Mouse (Mus musculus): ENCODE measurements around the gene Apol10a.
"Not testable (repeated sequence)": the region's sequence is repeated elsewhere in the genome, so short reads cannot be mapped to it uniquely, and the experiment has no call there.

The Apol10a gene

GRCm38 (mm10) chr15:77476693-77477092, at the start of gene Apol10a:
Gene Apol10a (plus strand): TSS chr15:77477047.
- DNase-seq (ENCODE audit: extremely low spot score, low spot score) = not testable (repeated sequence)

- DNase-seq (ENCODE audit: extremely low spot score, low spot score) = not testable (repeated sequence)
Observed at GRCm38 (mm10) chr15:77428690-77429448, 48.0 kb upstream of the Apol10a start.

DNA sequence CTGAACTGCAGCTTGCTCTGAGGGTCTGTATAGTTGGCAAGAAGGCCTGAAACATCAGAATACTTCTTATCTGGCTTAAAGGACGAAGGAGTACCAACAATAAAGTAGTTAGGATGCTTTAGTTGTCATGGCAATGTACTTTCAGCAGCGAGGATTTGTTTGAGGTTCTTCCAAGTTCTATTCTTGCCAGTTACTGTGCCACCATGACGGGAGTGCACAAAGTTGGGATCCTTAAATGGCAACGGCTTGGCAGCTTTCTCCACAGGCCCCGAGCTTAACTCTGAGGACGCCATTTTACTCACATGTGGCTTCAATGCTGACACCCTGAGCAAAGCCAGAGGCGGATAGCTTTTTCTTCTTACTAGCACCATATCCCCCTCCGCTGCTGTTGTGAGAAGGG, 32.1 kb upstream of the Apol10a start:
- not testable (repeated sequence) for DNase-seq (ENCODE audit: extremely low spot score, low spot score)

- not testable (repeated sequence) for DNase-seq (ENCODE audit: extremely low spot score, low spot score)
Observed at GRCm38 (mm10) chr15:77445668-77446067, 31.2 kb upstream of the Apol10a start.

DNA sequence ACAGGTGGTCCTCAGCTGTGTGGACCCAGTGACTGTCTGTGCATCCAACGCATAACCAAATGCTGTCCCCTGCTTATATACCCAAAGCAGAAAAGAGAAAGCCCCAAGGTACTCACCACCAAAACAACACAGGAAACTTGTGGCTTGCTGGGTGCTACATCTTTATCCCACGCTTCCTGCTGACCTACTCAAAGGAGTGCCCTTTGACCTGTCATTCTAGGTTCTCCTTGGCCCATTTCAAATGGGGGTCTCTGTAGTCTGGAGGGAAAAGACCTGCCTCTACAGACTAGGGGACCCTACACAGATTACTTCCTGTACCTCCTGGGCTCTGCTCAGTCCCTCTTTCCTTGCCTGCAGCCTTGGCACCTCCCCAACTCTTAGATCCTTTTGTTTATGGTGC, 29.5 kb upstream of the Apol10a start, which contains the start of gene Apol7b:
TSS of gene Apol7b (minus strand) at position 101 of the 400 bp plus-strand sequence.
- DNase-seq (ENCODE audit: extremely low spot score, low spot score) = not testable (repeated sequence)

GRCm38 (mm10) chr15:77449927-77450326, 26.9 kb upstream of the Apol10a start:
- peak; percentile 19 for DNase-seq (ENCODE audit: extremely low spot score, low spot score)

- not testable (repeated sequence) for DNase-seq (ENCODE audit: extremely low spot score, low spot score)
Observed at GRCm38 (mm10) chr15:77474699-77475390, 2.0 kb upstream of the Apol10a start.

DNA sequence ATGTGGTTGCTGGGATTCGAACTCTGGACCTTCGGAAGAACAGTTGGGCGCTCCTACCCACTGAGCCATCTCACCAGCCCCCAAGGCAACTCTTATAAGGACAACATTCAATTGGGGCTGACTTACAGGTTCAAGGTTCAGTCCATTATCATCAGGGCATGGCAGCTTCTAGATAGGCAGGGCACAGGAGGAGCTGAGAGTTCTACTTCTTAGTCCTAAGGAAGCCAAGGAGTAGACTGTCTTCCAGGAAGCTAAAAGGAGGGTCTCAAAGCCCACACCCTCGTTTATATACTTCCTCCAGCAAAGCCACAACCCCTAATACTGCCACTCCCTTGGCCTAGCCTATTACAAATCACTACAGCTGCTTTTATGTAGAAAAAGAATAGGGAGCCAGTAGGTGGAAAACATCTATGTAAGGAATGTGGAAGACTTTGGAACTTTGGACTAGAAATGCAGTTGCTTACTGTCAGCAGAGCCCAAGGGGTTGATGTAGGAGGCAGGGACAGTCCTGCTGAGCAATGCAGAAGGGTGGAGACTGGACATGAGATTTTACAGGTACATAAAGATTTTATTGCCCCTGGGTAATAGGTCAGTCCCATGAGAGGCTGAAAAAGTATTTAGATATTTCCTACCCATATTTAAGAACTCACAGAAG, 5.4 kb downstream of the Apol10a start:
- DNase-seq (ENCODE audit: extremely low spot score, low spot score) = no peak

DNA sequence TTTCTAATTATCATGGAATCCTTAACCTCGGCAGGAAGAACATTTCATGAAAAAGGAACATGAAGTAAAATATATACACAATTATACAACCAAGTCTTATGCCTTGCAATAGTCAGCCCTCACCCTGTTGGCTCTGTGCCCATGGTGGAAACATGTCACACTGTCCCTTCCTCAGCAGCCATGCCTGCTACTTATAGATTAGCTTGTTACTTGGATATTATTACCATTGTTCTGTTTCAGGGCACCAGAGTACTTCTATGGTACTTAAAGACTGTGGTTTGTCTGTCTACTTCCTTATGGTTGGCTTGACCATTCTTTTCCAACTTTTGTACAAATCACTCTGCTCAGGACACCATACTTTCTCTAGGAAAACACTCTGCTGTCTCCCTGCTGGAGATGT, 16.3 kb downstream of the Apol10a start:
- not testable (repeated sequence) for DNase-seq (ENCODE audit: extremely low spot score, low spot score)

GRCm38 (mm10) chr15:77494694-77495093, 17.8 kb downstream of the Apol10a start:
- not testable (repeated sequence) for DNase-seq (ENCODE audit: extremely low spot score, low spot score)

DNA sequence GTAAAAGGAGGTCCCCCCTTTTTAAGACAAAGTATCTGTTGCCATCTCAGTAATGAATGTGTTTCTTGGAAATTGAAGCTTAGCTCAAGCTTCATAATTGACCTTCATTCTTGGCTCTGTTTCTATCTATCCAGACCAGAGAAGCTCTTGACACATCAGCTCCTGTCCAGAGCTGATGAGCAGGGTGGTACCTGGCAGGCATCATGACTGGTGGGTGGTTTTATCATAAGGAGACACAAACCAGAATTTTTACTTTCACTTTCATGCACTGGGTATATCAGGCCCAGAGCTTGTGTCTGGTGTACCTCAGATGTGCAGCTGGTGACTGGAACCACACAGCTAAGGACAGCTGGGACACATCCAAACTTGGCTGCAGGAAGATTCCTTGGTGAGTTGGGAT, 31.1 kb downstream of the Apol10a start, which contains the start of gene Apol11a:
TSS of gene Apol11a (plus strand) at position 306 of the 400 bp plus-strand sequence.
- not testable (repeated sequence) for DNase-seq (ENCODE audit: extremely low spot score, low spot score)

DNA sequence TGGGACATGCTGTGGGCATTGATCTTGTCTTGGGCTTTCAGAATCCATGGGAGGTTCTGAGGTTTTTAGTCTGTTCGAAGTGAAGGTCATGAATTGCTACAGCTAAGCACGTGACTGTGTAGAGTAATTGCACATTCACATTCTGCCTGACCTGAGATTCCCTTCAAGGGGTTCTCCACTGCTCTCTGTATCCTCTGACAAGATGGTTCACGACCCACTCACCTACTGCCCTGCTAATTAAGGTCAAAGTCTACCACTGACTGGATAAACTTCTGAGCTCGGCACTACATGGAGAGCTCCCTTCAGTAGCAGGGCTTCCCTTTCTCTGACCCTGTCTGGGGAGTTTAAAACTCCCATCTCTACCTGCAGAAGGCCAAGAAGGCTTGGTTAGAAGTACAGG, 43.7 kb downstream of the Apol10a start:
- DNase-seq (ENCODE audit: extremely low spot score, low spot score) = not testable (repeated sequence)

- DNase-seq (ENCODE audit: extremely low spot score, low spot score) = peak; percentile 51
Observed at GRCm38 (mm10) chr15:77523186-77523843, 46.5 kb downstream of the Apol10a start.

DNA sequence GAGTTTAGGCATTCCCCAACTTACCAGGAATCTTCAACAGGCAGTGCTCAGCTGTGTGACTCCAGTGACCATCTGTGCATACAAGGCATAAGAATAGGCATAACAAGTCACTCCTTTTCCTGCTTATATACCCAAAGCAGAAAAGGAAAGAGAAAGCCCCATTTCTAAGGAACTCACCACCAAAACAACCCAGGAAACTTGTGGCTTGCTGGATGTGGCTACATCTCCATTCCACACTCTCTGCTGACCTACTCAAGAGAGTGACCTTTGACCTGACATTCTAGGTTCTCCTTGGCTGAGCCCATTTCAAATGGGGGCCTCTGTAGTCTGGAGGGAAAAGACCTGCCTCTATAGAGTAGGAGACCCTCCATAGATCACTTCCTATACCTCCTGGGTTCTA, 56.4 kb downstream of the Apol10a start, which contains the start of gene Apol7c:
TSS of gene Apol7c (minus strand) at position 101 of the 400 bp plus-strand sequence.
- no peak for DNase-seq (ENCODE audit: extremely low spot score, low spot score)

DNA sequence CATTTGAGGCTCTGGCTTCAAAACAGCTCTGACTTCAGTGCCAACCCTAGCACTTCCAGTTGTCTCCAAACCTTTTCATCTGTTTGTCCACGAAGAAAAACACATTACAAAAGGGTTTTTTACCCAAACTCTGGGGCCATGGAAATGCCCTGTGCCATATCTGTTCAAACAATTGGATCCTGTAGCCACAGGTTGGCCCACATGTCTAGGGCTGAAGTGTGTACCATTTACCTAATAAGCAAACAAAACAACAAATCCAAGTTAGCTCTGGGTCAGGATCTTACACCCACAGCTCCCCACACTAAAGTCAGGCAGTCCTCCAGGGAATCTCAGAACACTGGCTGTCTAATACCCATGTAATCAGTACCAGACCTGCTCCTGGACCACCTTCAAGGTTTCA, 62.4 kb downstream of the Apol10a start:
- not testable (repeated sequence) for DNase-seq (ENCODE audit: extremely low spot score, low spot score)

Data from neural tube, embryonic 10.5 days (tissue).